Mouse (Mus musculus) stomach, embryonic 14.5 days (tissue): ENCODE data around the gene Phf21b. TPM values are rescaled to one million over a fixed set of nuclear protein-coding genes. Genes with fewer than 3 reads are reported as not detected.
A peak's percentile ranks its signal among the peaks of the same experiment; 100 is the strongest.

Experiments
- ATAC-seq: fragments of 200-750 bp; cut with Nextera tagmentation; 2 replicates; pipeline ENCODE4 v1.8.0; 2017; ENCODE audit warnings: low read depth, moderate TSS enrichment; ENCODE audit not compliant: insufficient number of reproducible peaks, insufficient read depth, low FRiP score
- H3K27ac ChIP-seq: fragments of 300-500 bp; sonication (generic); 2 replicates; pipeline ENCODE4 v1.5.1; 2014; ENCODE audit warnings: mild to moderate bottlenecking, low read length, moderate library complexity, mixed read lengths
- H3K27me3 ChIP-seq: fragments of 300-500 bp; sonication (generic); 2 replicates; pipeline ENCODE4 v1.6.1; 2014; ENCODE audit warnings: low read length, control low read depth, mixed read lengths; ENCODE audit not compliant: control insufficient read depth, insufficient read depth
- H3K36me3 ChIP-seq: fragments of 300-500 bp; sonication (generic); 2 replicates; pipeline ENCODE4 v1.6.1; 2014; ENCODE audit warnings: mild to moderate bottlenecking, control low read depth, low read length, moderate library complexity, mixed read lengths; ENCODE audit not compliant: control insufficient read depth, insufficient read depth
- H3K4me1 ChIP-seq: fragments of 300-500 bp; sonication (generic); 2 replicates; pipeline ENCODE4 v1.6.1; 2014; ENCODE audit warnings: low read length, control low read depth, mixed read lengths; ENCODE audit not compliant: control insufficient read depth, insufficient read depth
- H3K4me2 ChIP-seq: fragments of 300-500 bp; sonication (generic); replicated peaks from 2 replicates; pipeline ENCODE4 v1.6.1; 2014; ENCODE audit warnings: low read depth, low read length, control low read depth
- H3K4me3 ChIP-seq: fragments of 300-500 bp; sonication (generic); 2 replicates; pipeline ENCODE4 v1.5.1; 2014; ENCODE audit warnings: low read depth, low read length, control low read depth
- H3K9ac ChIP-seq: fragments of 300-500 bp; sonication (generic); replicated peaks from 2 replicates; pipeline ENCODE4 v1.6.1; 2014; ENCODE audit warnings: low read depth, mild to moderate bottlenecking, control low read depth, low read length, moderate library complexity, mixed read lengths
- H3K9me3 ChIP-seq: fragments of 300-500 bp; sonication (generic); 2 replicates; pipeline ENCODE4 v1.6.1; 2016; ENCODE audit warnings: low read depth, low read length, control low read depth; ENCODE audit not compliant: control insufficient read depth
- WGBS: fragments of 180-500 bp; shearing (Covaris S2); extraction: QIAGEN DNeasy Blood & Tissue Kit; methylation state at CpG from one replicate; pipeline ENCODE4 v1.1.7; 2014; 5-methylcytosine and 5-hydroxymethylcytosine counted together
- polyA plus RNA-seq: library from polyadenylated mRNA; unstranded; fragments of >200 nt; fragmentation: Nextera tagmentation; extraction: Ambion mirVana; gene quantifications from 2 replicates; pipeline ENCODE4 v1.2.1, GENCODE M21; 2014

Gene Phf21b
- polyA plus RNA-seq, 1 experiment from 2014 or later, result 2.8 TPM

GRCm38 (mm10) chr15:84877029-84877815 is 21.4 kb upstream of the Phf21b start:
- Histone ChIP-seq H3K9ac (no peak overlapping the region), H3K9me3 (no peaks in the 10 kb centered on the region), H3K27ac (no peak overlapping the region), H3K4me2 (no peak overlapping the region), H3K4me3 (no peak overlapping the region), H3K27me3 (no peaks in the 10 kb centered on the region), H3K36me3 (no peaks in the 10 kb centered on the region), H3K4me1 (no peaks in the 10 kb centered on the region)
- WGBS, result 82% methylated on average over 12 of the region's 12 CpGs
- no peak for ATAC-seq

- H3K4me1 ChIP-seq, result no peaks in the 10 kb centered on the region
- ATAC-seq, result no peak
- no peak overlapping the region for H3K4me3 ChIP-seq
- no peak overlapping the region for H3K4me2 ChIP-seq
- H3K27me3 ChIP-seq, result no peaks in the 10 kb centered on the region
- H3K9me3 ChIP-seq, result no peaks in the 10 kb centered on the region
- 74% methylated on average over 4 of the region's 4 CpGs for WGBS
- no peak overlapping the region for H3K9ac ChIP-seq
- no peaks in the 10 kb centered on the region for H3K36me3 ChIP-seq
- H3K27ac ChIP-seq, result no peak overlapping the region
These were observed 18.0 kb upstream of the Phf21b start for GRCm38 (mm10) chr15:84873867-84874266.

GRCm38 (mm10) chr15:84873079-84873478 is 17.2 kb upstream of the Phf21b start:
- Histone ChIP-seq H3K4me1 (no peaks in the 10 kb centered on the region), H3K4me3 (no peak overlapping the region), H3K9me3 (no peaks in the 10 kb centered on the region), H3K4me2 (no peak overlapping the region), H3K36me3 (no peaks in the 10 kb centered on the region), H3K9ac (no peak overlapping the region), H3K27ac (no peak overlapping the region), H3K27me3 (no peaks in the 10 kb centered on the region)
- WGBS, result 80% methylated on average over 11 of the region's 11 CpGs
- ATAC-seq, result no peak

- H3K9me3 ChIP-seq, result no peaks in the 10 kb centered on the region
- 74% methylated on average over 3 of the region's 3 CpGs for WGBS
- no peaks in the 10 kb centered on the region for H3K4me1 ChIP-seq
These were observed 16.0 kb upstream of the Phf21b start for GRCm38 (mm10) chr15:84871802-84872201.

GRCm38 (mm10) chr15:84861911-84862310 is 6.1 kb upstream of the Phf21b start:
- no peak for ATAC-seq
- no peak overlapping the region for H3K27ac ChIP-seq
- H3K36me3 ChIP-seq, result no peaks in the 10 kb centered on the region
- H3K9me3 ChIP-seq, result no peaks in the 10 kb centered on the region
- no peak overlapping the region for H3K4me3 ChIP-seq
- peaks cover 4% of the 10 kb centered on the region; the same call in 1 of the 2 replicates for H3K4me1 ChIP-seq
- 91% methylated on average over 8 of the region's 8 CpGs for WGBS
- no peak overlapping the region for H3K4me2 ChIP-seq
- H3K27me3 ChIP-seq, result no peaks in the 10 kb centered on the region
- H3K9ac ChIP-seq, result no peak overlapping the region

More at GRCm38 (mm10) chr15:84871802-84872201, 16.0 kb upstream of the Phf21b start:
- Histone ChIP-seq H3K27me3 (no peaks in the 10 kb centered on the region), H3K36me3 (no peaks in the 10 kb centered on the region), H3K4me2 (no peak overlapping the region), H3K9ac (no peak overlapping the region), H3K4me3 (no peak overlapping the region), H3K27ac (no peak overlapping the region)
- no peak for ATAC-seq

GRCm38 (mm10) chr15:84857623-84858022 is 1.8 kb upstream of the Phf21b start:
- no peak overlapping the region for H3K9ac ChIP-seq
- no peak overlapping the region for H3K4me3 ChIP-seq
- 51% methylated on average over 2 of the region's 2 CpGs for WGBS
- H3K4me2 ChIP-seq, result no peak overlapping the region
- H3K27ac ChIP-seq, result no peak overlapping the region
- ATAC-seq, result no peak
- no peaks in the 10 kb centered on the region for H3K27me3 ChIP-seq
- H3K9me3 ChIP-seq, result no peaks in the 10 kb centered on the region
- H3K36me3 ChIP-seq, result no peaks in the 10 kb centered on the region
- H3K4me1 ChIP-seq, result peaks cover 19% of the 10 kb centered on the region

GRCm38 (mm10) chr15:84854921-84855901 is 638 bp downstream of the Phf21b start:
- WGBS, result under 1% methylated on average over 82 of the region's 88 CpGs
- ATAC-seq, result 0 out of 2 replicates have a peak, but pooled peaks have one; percentile 8

GRCm38 (mm10) chr15:84854171-84854811 is 1.6 kb downstream of the Phf21b start:
- WGBS, result under 1% methylated on average over 49 of the region's 49 CpGs
- ATAC-seq, result no peak
- no peaks in the 10 kb centered on the region for H3K36me3 ChIP-seq
- H3K27ac ChIP-seq, result no peak overlapping the region
- H3K9ac ChIP-seq, result no peak overlapping the region
- peak overlapping the region; percentile 99 for H3K4me2 ChIP-seq
- H3K27me3 ChIP-seq, result no peaks in the 10 kb centered on the region
- H3K9me3 ChIP-seq, result no peaks in the 10 kb centered on the region
- H3K4me3 ChIP-seq, result peak overlapping the region; percentile 58
- peaks cover 24% of the 10 kb centered on the region for H3K4me1 ChIP-seq

More at GRCm38 (mm10) chr15:84854921-84855901, 638 bp downstream of the Phf21b start:
- peak overlapping the region; percentile 53 for H3K9ac ChIP-seq
- peak overlapping the region; percentile 99 for H3K4me2 ChIP-seq
- H3K9me3 ChIP-seq, result no peaks in the 10 kb centered on the region
- H3K4me3 ChIP-seq, result peak overlapping the region; percentile 58
- H3K27me3 ChIP-seq, result no peaks in the 10 kb centered on the region
- H3K4me1 ChIP-seq, result peaks cover 24% of the 10 kb centered on the region
- H3K36me3 ChIP-seq, result no peaks in the 10 kb centered on the region
- H3K27ac ChIP-seq, result peak overlapping the region; percentile 39; the same call in 1 of the 2 replicates
